Mouse (Mus musculus) intestine, embryonic 14.5 days (tissue): ENCODE measurements around the gene Vrk3. TPM values are rescaled to one million over a fixed set of nuclear protein-coding genes. Genes with fewer than 3 reads are reported as not detected.

Source experiments
- ATAC-seq: fragments of 200-750 bp; cut with Nextera tagmentation; replicated peaks from 2 replicates; pipeline ENCODE4 v1.8.0; 2017; ENCODE audit warnings: low read depth, moderate number of reproducible peaks, moderate TSS enrichment, moderate library complexity; ENCODE audit not compliant: low FRiP score, low TSS enrichment
- DNase-seq: peaks from one replicate; pipeline ENCODE4 v3.0.0-alpha.2; 2018; ENCODE audit warnings: low spot score
- H3K27ac ChIP-seq: fragments of 300-500 bp; sonication (generic); 2 replicates; pipeline ENCODE4 v1.5.1; 2014; ENCODE audit warnings: low read depth, mild to moderate bottlenecking, control low read depth
- H3K27me3 ChIP-seq: fragments of 300-500 bp; sonication (generic); replicated peaks from 2 replicates; pipeline ENCODE4 v1.6.1; 2014; ENCODE audit warnings: low read length, control low read depth; ENCODE audit not compliant: control insufficient read depth, insufficient read depth
- H3K36me3 ChIP-seq: fragments of 300-500 bp; sonication (generic); 2 replicates; pipeline ENCODE4 v1.6.1; 2014; ENCODE audit warnings: low read length, control low read depth; ENCODE audit not compliant: control insufficient read depth, insufficient read depth
- H3K4me1 ChIP-seq: fragments of 300-500 bp; sonication (generic); replicated peaks from 2 replicates; pipeline ENCODE4 v1.6.1; 2014; ENCODE audit warnings: low read length, control low read depth, mixed read lengths; ENCODE audit not compliant: control insufficient read depth, insufficient read depth
- H3K4me2 ChIP-seq: fragments of 300-500 bp; sonication (generic); 2 replicates; pipeline ENCODE4 v1.6.1; 2014; ENCODE audit warnings: low read length
- H3K4me3 ChIP-seq: fragments of 300-500 bp; sonication (generic); 2 replicates; pipeline ENCODE4 v1.5.1; 2014; ENCODE audit warnings: low read depth, low read length, control low read depth, mixed read lengths
- H3K9ac ChIP-seq: fragments of 300-500 bp; sonication (generic); 2 replicates; pipeline ENCODE4 v1.6.1; 2014; ENCODE audit warnings: mild to moderate bottlenecking, low read length
- H3K9me3 ChIP-seq: fragments of 300-500 bp; sonication (generic); 2 replicates; pipeline ENCODE4 v1.6.1; 2016; ENCODE audit warnings: low read length, control low read depth; ENCODE audit not compliant: control insufficient read depth
- WGBS: fragments of 180-500 bp; shearing (Covaris S2); extraction: QIAGEN DNeasy Blood & Tissue Kit; methylation state at CpG from one replicate; pipeline ENCODE4 v1.1.7; 2014; 5-methylcytosine and 5-hydroxymethylcytosine counted together
- polyA plus RNA-seq: library from polyadenylated mRNA; unstranded; fragments of >200 nt; fragmentation: Nextera tagmentation; extraction: Ambion mirVana; gene quantifications from 2 replicates; pipeline ENCODE4 v1.2.1, GENCODE M21; 2014

Gene Vrk3
- polyA plus RNA-seq, 1 experiment from 2014 or later: 38.0 TPM

DNA sequence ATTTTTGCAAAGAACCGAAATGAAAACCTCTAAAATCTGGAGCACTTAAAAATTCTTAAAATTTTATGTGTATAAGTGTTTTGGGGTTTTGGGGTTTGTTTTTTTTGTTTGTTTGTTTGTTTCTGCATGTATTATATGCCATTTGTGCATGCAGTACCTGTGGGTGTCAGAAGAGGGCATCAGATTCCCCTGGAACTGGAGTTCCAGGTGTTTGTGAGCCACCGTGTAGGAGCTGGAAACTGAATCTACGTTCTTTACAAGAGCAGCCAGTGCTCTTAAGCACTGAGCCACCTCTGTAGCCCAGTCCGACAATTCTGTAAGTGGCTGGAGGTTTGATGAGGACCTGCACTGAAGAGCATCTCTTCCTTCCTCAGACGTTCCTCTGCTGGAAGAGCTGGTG is 38.3 kb upstream of the Vrk3 start:
- 82% methylated on average over 5 of the region's 5 CpGs for WGBS
- H3K36me3 ChIP-seq: no peaks in the 10 kb centered on the region
- ATAC-seq (no peak), DNase-seq (no peak)
- no peak overlapping the region for H3K4me2 ChIP-seq
- H3K9ac ChIP-seq: no peak overlapping the region
- no peak overlapping the region for H3K27ac ChIP-seq
- no peaks in the 10 kb centered on the region for H3K27me3 ChIP-seq
- H3K4me1 ChIP-seq: no peaks in the 10 kb centered on the region
- H3K4me3 ChIP-seq: no peak overlapping the region
- no peaks in the 10 kb centered on the region for H3K9me3 ChIP-seq

DNA sequence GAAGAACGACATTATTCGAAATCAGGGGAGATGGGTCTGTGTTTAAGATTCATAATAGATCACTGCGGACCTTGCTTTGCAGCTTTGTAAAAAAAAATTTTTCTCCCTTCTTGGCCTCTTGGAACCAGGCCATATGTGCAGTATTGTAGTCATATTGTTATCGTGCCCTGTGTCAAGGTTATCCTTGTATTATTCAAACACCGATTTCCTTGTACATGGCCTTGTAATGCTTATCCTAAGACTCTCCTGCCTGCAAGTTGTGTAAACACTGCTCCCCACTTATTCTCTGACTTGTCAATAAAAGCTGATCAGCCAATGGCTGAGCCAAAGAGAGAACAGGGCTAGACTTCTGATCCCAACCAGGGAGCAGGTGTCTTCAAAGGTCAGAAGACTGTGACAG is 26.2 kb upstream of the Vrk3 start:
- Histone ChIP-seq H3K36me3 (no peaks in the 10 kb centered on the region), H3K9me3 (no peaks in the 10 kb centered on the region), H3K4me2 (no peak overlapping the region), H3K27ac (peak overlapping the region; percentile 43; the same call in 1 of the 2 replicates), H3K27me3 (no peaks in the 10 kb centered on the region), H3K9ac (no peak overlapping the region), H3K4me1 (0 out of 2 replicates have a peak, but pooled peaks cover 3% of the 10 kb centered on the region), H3K4me3 (no peak overlapping the region)
- WGBS: 71% methylated on average over 5 of the region's 5 CpGs
- peak; percentile 45; the same call in 1 of the 2 replicates for ATAC-seq
- DNase-seq: no peak

DNA sequence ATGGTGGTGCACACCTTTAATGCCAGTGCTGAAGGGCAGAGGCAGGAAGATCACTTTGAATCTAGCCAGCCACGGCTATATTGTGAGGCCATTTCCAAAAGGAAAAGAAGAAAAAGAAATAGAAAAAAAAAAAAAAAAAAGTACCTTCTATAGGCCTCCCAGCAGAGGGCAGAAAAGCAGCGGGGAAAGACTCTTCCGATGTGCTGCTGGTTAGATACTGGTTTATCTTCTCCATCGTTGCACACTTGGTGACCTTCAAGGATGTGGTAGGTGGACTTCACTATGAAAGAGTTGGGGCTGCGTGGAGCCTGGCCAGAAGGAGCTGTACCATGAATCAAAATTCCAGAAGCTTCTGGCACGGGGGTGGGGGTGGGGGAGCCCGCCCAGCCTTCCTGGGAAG is 23.9 kb upstream of the Vrk3 start:
- no peak overlapping the region for H3K9ac ChIP-seq
- no peak overlapping the region for H3K27ac ChIP-seq
- H3K36me3 ChIP-seq: no peaks in the 10 kb centered on the region
- ATAC-seq: no peak
- H3K4me2 ChIP-seq: no peak overlapping the region
- H3K4me3 ChIP-seq: no peak overlapping the region
- 0 out of 2 replicates have a peak, but pooled peaks cover 5% of the 10 kb centered on the region for H3K9me3 ChIP-seq
- 0 out of 2 replicates have a peak, but pooled peaks cover 3% of the 10 kb centered on the region for H3K4me1 ChIP-seq
- DNase-seq: no peak
- 18% methylated on average over 7 of the region's 7 CpGs for WGBS
- no peaks in the 10 kb centered on the region for H3K27me3 ChIP-seq

DNA sequence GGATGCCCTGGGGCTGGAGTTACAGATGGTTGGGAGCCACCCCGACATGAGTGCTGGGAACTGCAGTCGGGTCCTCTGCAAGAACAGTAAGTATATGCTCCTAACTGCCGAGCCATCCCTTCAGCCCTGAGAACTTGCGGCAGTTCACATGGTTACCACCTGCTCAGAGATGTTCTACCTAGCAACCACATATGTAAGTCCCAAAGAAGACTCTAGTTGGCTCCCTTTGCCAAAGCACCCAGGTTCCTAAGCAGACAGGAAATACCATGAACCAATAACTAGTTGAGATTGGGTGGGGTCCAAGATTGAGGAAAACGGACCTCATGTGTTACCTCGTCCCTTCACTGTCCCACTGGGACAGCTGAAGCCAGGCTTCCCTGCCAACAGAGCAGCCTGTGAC is 21.9 kb upstream of the Vrk3 start:
- DNase-seq (no peak), ATAC-seq (no peak)
- WGBS: 74% methylated on average over 6 of the region's 6 CpGs
- no peak overlapping the region for H3K4me2 ChIP-seq
- 0 out of 2 replicates have a peak, but pooled peaks cover 5% of the 10 kb centered on the region for H3K9me3 ChIP-seq
- H3K9ac ChIP-seq: no peak overlapping the region
- no peak overlapping the region for H3K4me3 ChIP-seq
- H3K36me3 ChIP-seq: no peaks in the 10 kb centered on the region
- no peak overlapping the region for H3K27ac ChIP-seq
- 0 out of 2 replicates have a peak, but pooled peaks cover 3% of the 10 kb centered on the region for H3K4me1 ChIP-seq
- H3K27me3 ChIP-seq: no peaks in the 10 kb centered on the region

DNA sequence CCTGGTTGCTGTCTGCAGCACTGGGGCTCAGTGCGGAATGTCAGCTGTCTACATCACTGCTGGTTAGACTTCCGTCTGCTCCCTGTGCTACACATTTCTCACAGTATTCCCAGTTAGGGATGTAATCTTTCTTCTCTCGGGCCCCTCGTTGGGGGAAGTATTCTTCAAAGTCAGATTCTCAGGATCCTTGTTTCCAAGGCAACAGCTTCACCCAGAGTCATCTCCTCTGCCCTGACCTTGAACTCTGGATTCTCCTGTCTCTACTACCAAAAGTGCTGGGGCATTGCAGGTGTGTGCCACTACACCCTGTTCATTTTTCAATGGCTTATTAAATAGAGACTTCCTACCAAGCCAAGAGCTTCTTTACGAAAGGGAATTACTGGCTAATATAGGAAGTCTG is 21.1 kb upstream of the Vrk3 start:
- WGBS: 50% methylated on average over 5 of the region's 5 CpGs

DNA sequence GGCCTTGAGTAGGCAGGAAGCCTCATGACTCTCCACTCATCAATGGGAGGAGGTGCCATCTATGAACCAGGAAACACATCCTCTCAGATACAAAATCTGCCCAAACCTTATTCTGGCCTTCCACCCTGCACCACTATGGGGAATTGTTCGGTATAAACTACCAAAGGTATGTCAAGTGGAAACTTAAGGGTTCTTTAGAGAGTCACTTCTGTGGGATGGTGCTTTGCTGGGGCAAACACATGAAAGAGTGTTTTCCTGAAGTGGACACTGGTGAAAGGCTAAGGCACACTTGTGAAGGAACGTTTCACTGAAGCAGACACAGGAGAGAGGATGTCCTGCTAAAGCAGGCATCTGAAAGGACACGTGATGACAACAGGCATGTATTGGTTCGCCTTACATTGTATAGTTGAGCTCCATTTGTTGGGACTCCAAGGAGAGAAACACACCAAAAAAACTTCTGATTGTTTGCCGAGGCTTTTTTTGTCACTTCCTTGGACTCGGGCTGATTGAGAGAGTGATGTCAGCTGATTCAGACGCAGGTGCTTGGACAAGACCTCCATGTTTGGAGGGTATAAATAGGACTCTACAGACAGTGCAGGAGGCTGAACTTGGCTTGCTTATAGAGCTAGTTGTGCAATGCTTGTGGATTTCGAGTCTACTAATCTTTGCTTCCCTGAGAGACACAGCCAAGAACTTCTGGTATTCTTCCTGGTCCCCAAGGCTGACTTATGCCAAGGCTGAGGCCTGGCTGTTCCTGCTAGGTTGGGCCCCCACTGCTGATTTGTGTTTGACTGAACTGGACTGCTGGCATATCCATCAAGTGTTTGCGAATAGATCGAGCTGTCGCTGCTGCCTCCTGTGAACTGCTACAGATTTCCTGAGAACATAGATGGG is 19.9 kb upstream of the Vrk3 start:
- H3K27ac ChIP-seq: no peak overlapping the region
- H3K4me1 ChIP-seq: no peaks in the 10 kb centered on the region
- no peak overlapping the region for H3K9ac ChIP-seq
- H3K9me3 ChIP-seq: 0 out of 2 replicates have a peak, but pooled peaks cover 5% of the 10 kb centered on the region
- no peak for DNase-seq
- no peaks in the 10 kb centered on the region for H3K27me3 ChIP-seq
- no peak overlapping the region for H3K4me2 ChIP-seq
- H3K4me3 ChIP-seq: no peak overlapping the region
- no peaks in the 10 kb centered on the region for H3K36me3 ChIP-seq
- 86% methylated on average over 11 of the region's 11 CpGs for WGBS
- no peak for ATAC-seq

More for the DNA sequence above, 21.1 kb upstream of the Vrk3 start:
- Histone ChIP-seq H3K4me3 (no peak overlapping the region), H3K27ac (no peak overlapping the region), H3K27me3 (no peaks in the 10 kb centered on the region), H3K9ac (no peak overlapping the region), H3K4me2 (no peak overlapping the region), H3K9me3 (0 out of 2 replicates have a peak, but pooled peaks cover 5% of the 10 kb centered on the region), H3K36me3 (no peaks in the 10 kb centered on the region), H3K4me1 (no peaks in the 10 kb centered on the region)
- DNase-seq: no peak
- no peak for ATAC-seq

DNA sequence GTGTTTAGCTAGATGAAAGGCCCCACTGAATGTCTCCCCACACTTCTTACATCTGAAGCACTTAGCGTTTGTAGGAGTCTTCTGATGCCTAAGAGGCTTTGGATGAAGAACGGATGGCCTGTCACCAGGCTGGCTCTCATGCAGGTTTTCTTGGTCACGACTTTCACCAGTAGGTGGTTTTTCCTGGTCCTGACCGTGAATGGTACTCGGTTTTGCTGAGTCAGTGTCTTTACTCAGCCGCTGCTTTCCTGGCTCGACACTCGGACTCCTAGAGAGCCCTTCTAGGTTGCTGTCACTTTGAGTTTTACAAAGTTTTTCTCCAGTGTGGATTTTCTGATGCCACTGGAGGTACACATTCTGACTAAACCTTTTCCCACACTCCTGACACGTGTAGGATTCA is 14.5 kb upstream of the Vrk3 start:
- Histone ChIP-seq H3K9me3 (no peaks in the 10 kb centered on the region), H3K27me3 (no peaks in the 10 kb centered on the region), H3K4me2 (no peak overlapping the region), H3K9ac (no peak overlapping the region), H3K4me1 (no peaks in the 10 kb centered on the region), H3K36me3 (peaks cover 6% of the 10 kb centered on the region), H3K4me3 (no peak overlapping the region), H3K27ac (no peak overlapping the region)
- WGBS: 89% methylated on average over 9 of the region's 9 CpGs
- ATAC-seq (no peak), DNase-seq (no peak)

DNA sequence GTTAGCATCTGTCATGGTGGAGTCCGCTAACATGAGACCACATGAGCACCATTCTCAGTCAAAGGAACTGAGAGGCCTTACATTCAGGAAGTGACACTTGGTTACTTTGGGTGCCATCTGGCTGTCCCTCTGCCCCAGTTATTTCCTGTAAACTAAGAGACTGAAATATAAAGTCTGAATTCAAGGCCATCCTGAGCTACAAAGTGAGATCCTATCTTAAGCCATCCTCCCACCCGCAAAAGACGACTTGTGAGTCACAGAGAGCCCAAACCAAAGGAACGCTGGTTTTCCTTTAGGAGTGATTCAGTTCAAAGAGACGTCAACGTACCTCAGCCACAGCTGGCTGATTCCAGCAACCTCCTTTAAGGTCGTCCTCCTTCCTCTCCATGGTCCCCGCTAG is 6.9 kb upstream of the Vrk3 start:
- Histone ChIP-seq H3K9me3 (no peaks in the 10 kb centered on the region), H3K27me3 (no peaks in the 10 kb centered on the region), H3K4me2 (no peak overlapping the region), H3K27ac (no peak overlapping the region), H3K9ac (no peak overlapping the region), H3K4me1 (no peaks in the 10 kb centered on the region; the same call in 1 of the 2 replicates), H3K4me3 (no peak overlapping the region), H3K36me3 (no peaks in the 10 kb centered on the region)
- ATAC-seq (no peak), DNase-seq (no peak)
- WGBS: 80% methylated on average over 8 of the region's 8 CpGs

DNA sequence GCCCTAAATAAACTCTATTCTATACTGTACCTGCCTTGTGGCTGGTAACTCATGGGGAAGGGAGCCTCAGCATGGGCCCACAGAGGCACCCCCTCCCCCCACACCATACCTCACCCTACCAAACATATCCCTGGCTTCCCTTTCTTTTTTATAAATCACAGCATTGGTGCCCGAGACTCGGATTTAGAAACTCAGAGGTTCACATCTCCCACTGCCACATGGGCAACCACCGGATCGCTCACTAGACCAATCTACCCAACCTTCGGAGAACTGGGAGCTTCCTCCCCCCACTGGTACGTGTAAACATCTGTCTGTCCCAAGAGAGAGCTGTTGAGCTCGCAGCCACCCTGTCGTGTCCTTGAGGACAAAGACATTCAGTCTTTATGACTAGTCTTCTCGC is 3.9 kb upstream of the Vrk3 start:
- Histone ChIP-seq H3K4me1 (peaks cover 10% of the 10 kb centered on the region), H3K4me3 (no peak overlapping the region)
- 52% methylated on average over 9 of the region's 9 CpGs for WGBS

More for the DNA sequence above, 3.9 kb upstream of the Vrk3 start:
- no peaks in the 10 kb centered on the region for H3K9me3 ChIP-seq
- no peaks in the 10 kb centered on the region for H3K27me3 ChIP-seq
- DNase-seq: no peak
- no peak for ATAC-seq
- H3K9ac ChIP-seq: no peak overlapping the region
- H3K36me3 ChIP-seq: no peaks in the 10 kb centered on the region
- no peak overlapping the region for H3K4me2 ChIP-seq
- no peak overlapping the region for H3K27ac ChIP-seq
